Mouse (Mus musculus) stomach, embryonic 16.5 days (tissue): ENCODE data around the gene Espl1. TPM values are rescaled to one million over a fixed set of nuclear protein-coding genes. Genes with fewer than 3 reads are reported as not detected.

Experiments used
- ATAC-seq: fragments of 200-750 bp; cut with Nextera tagmentation; 2 replicates; pipeline ENCODE4 v1.8.0; 2017; ENCODE audit warnings: moderate number of reproducible peaks, moderate TSS enrichment; ENCODE audit not compliant: insufficient read depth, low FRiP score
- H3K27ac ChIP-seq: fragments of 300-500 bp; sonication (generic); 2 replicates; pipeline ENCODE4 v1.5.1; 2014; ENCODE audit warnings: low read length
- H3K27me3 ChIP-seq: fragments of 300-500 bp; sonication (generic); 2 replicates; pipeline ENCODE4 v1.6.1; 2014; ENCODE audit warnings: low read length, control low read depth, mixed read lengths; ENCODE audit not compliant: control insufficient read depth, insufficient read depth
- H3K36me3 ChIP-seq: fragments of 300-500 bp; sonication (generic); 2 replicates; pipeline ENCODE4 v1.6.1; 2014; ENCODE audit warnings: low read length; ENCODE audit not compliant: control insufficient read depth, insufficient read depth
- H3K4me1 ChIP-seq: fragments of 300-500 bp; sonication (generic); 2 replicates; pipeline ENCODE4 v1.6.1; 2014; ENCODE audit warnings: low read length, control low read depth, mixed read lengths; ENCODE audit not compliant: control insufficient read depth, insufficient read depth
- H3K4me2 ChIP-seq: fragments of 300-500 bp; sonication (generic); 2 replicates; pipeline ENCODE4 v1.6.1; 2014; ENCODE audit warnings: low read depth, low read length, mixed read lengths
- H3K4me3 ChIP-seq: fragments of 300-500 bp; sonication (generic); replicated peaks from 2 replicates; pipeline ENCODE4 v1.5.1; 2014; ENCODE audit warnings: mild to moderate bottlenecking, low read length
- H3K9ac ChIP-seq: fragments of 300-500 bp; sonication (generic); 2 replicates; pipeline ENCODE4 v1.6.1; 2014; ENCODE audit warnings: low read length
- H3K9me3 ChIP-seq: fragments of 300-500 bp; sonication (generic); replicated peaks from 2 replicates; pipeline ENCODE4 v1.6.1; 2016; ENCODE audit warnings: low read length, control low read depth; ENCODE audit not compliant: control insufficient read depth
- WGBS: fragments of 180-500 bp; shearing (Covaris S2); extraction: QIAGEN DNeasy Blood & Tissue Kit; methylation state at CpG from one replicate; pipeline ENCODE4 v1.1.7; 2014; 5-methylcytosine and 5-hydroxymethylcytosine counted together
- polyA plus RNA-seq: library from polyadenylated mRNA; unstranded; fragments of >200 nt; fragmentation: Nextera tagmentation; extraction: Ambion mirVana; gene quantifications from 2 replicates; pipeline ENCODE4 v1.2.1, GENCODE M21; 2015

The Espl1 gene
- polyA plus RNA-seq, 1 experiment from 2014 or later = 17.9 TPM

DNA sequence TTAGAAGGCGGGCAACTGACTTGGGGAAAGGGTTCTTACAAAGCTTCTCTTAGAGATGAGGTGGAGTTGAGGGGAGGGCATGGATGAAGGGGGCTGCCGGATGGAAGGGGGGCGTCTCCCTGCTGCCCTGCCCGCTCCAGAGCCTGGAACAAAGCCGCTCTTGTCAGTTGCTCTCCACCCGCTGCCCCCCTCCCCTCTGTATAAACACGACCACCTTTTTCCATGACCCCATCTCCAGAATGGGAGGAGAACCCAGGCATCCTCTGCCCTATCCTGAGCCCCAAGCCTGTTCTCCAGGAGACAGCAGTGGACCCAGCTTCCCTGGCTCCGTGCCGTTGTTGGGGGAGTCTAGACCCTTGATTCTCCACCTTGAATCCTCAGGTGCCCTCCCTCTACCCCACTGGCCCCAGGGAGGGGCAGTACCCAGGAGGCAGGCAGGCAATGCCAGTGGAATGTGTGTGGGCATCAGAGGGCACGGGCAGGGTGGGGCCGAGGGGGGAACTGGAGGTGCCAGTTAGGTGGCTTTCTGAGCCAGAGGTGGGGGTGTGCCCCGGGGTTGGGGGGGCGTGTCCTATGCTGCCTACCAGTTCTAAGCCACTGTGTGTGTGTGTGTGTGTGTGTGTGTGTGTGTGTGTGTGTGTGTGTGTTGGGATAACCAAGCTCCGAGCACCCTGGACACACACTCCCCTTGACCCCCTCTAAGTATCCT is 40.4 kb upstream of the Espl1 start:
- Histone ChIP-seq H3K9me3 (no peaks in the 10 kb centered on the region), H3K9ac (peak overlapping the region; percentile 80), H3K36me3 (no peaks in the 10 kb centered on the region), H3K27ac (peak overlapping the region; percentile 95), H3K4me2 (peak overlapping the region; percentile 81), H3K27me3 (no peaks in the 10 kb centered on the region), H3K4me1 (peaks cover 29% of the 10 kb centered on the region), H3K4me3 (peak overlapping the region; percentile 57)
- WGBS = 36% methylated on average over 14 of the region's 14 CpGs
- ATAC-seq = peak; percentile 25; the same call in 1 of the 2 replicates

DNA sequence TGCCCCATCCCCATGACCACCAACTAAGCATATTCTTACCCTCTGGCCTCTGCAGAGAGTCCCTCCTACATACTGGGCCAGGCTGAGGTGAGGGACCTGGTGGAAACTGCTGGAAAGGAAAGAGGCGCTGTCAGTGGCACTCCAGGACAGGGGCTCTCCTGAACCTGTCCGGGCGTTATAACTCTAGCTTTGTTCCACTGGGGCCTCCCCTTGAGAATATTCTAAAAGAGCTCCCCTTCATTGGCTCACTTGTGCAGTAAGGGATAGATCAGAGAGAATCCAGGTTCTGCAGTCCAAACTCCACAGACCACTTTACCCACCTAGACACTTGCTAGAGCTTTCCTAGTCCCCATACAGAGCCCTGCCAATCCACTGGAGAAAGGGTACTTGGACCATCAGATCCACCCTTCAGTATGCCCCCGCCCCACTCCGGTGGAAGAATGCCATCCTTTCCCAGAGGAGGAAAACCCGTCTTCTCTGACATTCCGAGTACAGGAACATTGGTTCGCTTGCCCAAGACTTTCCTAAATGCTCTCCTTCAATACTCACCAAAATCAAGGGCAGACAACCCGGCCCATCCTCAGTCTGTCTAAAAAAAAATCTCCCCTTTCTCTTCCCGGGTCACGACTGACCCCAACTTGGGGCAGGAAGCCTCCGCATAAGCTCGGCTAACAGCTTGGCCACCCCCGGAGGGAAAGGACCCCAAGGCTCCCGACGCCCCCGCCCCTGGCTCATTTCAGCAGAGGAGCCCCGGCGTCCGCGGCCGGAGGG is 39.5 kb upstream of the Espl1 start:
- 10% methylated on average over 22 of the region's 22 CpGs for WGBS
- Histone ChIP-seq H3K27ac (peak overlapping the region; percentile 95), H3K9me3 (no peaks in the 10 kb centered on the region), H3K27me3 (no peaks in the 10 kb centered on the region), H3K9ac (peak overlapping the region; percentile 80), H3K4me1 (peaks cover 24% of the 10 kb centered on the region), H3K4me2 (peak overlapping the region; percentile 81), H3K36me3 (no peaks in the 10 kb centered on the region), H3K4me3 (peak overlapping the region; percentile 57)
- no peak for ATAC-seq

DNA sequence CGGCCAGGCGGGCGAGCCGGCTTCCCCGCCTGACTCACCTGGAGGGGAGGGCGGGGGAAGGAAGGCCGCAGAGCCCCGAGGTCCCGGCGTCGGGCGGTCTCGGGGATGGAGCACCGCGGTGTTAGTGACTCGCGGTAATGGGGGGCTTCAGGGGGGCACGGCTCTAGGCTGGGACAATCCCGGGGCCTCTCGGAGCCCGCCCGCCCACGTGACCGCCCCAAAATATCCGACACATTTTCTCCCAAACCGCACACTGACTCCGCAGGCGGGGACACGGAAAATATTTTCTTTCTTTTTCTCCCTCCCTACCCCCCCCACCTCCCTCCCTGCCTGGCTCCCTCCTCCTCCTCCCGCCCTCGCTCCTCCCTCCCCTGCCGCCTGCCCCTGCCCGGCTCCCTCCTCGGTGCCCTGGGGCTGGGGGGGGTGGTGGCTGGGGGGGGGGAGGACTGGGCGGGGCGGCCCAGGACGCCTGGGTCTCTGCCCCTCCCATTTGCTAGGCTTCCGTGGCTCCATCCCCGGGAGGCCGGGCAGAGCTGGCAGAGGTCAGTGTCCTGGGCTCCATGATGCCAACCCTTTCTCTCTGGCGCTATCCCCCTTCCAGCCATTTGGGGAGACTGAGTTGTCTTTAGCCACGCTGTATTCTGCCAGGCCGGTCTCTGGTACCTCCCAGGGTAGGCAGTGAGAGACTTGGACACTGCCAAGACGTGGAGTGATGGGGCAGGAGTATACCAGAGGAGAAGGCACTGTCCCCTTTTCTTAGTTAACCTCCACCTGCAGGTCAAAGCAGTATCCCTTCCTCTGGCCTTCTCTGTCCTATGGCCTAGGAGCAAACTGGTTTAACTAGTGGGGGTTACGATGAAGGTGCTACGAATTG is 38.6 kb upstream of the Espl1 start, which contains the start of gene Rarg:
TSS of gene Rarg (minus strand) at position 316 of the 874 bp plus-strand sequence.
- Histone ChIP-seq H3K36me3 (no peaks in the 10 kb centered on the region), H3K27ac (peak within 1 kb of the TSS; percentile 95), H3K9ac (peak within 1 kb of the TSS; percentile 80), H3K4me1 (peaks cover 24% of the 10 kb centered on the region), H3K27me3 (no peaks in the 10 kb centered on the region), H3K4me3 (peak within 1 kb of the TSS; percentile 57), H3K9me3 (no peaks in the 10 kb centered on the region), H3K4me2 (peak within 1 kb of the TSS; percentile 81)
- peak; percentile 76 for ATAC-seq
- 2% methylated on average over 41 of the region's 46 CpGs for WGBS

DNA sequence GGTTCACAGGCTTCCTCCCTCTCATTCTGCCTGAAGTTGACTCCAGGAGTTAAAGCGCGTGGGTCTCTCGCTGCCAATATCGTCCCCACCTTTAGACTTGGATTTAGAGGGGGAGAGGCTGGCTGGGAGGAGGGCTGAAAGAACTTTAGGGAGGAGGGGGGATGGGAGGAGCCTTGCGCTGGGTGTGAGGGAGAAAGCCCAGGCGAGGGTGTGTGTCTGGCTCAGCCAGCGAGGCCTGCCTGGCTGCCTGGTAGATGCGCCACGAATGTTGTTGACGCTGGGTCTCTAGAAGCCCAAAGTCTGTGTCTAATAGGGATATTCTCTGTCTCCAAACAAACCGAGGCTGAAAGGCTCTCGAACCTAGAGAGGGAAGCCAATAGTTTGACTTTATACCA is 38.0 kb upstream of the Espl1 start:
- H3K9me3 ChIP-seq = no peaks in the 10 kb centered on the region
- no peaks in the 10 kb centered on the region for H3K36me3 ChIP-seq
- ATAC-seq = peak; percentile 63
- H3K4me2 ChIP-seq = peak overlapping the region; percentile 81
- H3K9ac ChIP-seq = peak overlapping the region; percentile 80
- no peaks in the 10 kb centered on the region for H3K27me3 ChIP-seq
- peaks cover 24% of the 10 kb centered on the region for H3K4me1 ChIP-seq
- peak overlapping the region; percentile 57 for H3K4me3 ChIP-seq
- WGBS = 13% methylated on average over 12 of the region's 12 CpGs
- peak overlapping the region; percentile 95 for H3K27ac ChIP-seq

DNA sequence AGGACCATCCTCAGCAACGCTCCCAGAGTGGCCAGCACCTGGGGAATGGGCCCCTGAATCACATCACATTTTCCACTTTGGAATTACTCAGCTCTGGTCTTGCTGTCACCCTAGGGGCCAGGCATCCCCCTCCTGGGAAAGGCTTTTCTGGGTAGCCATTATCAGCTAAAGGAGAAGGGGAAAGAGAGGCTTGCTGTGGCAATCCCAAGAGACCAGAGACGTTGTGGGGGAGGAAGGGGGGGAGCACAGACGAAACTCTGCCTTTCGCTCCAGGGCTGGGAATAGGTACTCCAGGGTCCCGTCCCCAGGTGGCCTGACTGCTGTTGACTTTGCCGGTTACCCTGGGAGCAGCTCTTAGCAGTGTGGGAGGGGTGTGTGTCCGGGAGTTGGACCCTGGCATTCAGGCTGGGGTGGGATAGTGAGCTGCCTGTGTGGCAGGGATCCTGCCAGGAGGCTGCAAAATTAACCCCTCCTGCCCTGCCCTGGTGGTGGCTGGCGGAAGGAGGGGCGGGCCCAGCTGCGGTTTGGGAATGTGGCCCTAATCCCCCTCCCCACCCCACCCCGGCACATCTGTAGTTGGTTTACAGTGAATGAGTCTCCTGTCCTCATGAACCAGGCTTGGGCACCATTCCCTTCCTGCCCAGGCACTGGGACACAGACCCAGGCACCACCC is 37.3 kb upstream of the Espl1 start:
- Histone ChIP-seq H3K36me3 (no peaks in the 10 kb centered on the region), H3K4me3 (no peak overlapping the region), H3K4me2 (peak overlapping the region; percentile 81), H3K9ac (peak overlapping the region; percentile 80), H3K27ac (peak overlapping the region; percentile 95), H3K9me3 (no peaks in the 10 kb centered on the region), H3K4me1 (peaks cover 24% of the 10 kb centered on the region), H3K27me3 (no peaks in the 10 kb centered on the region)
- ATAC-seq = no peak
- 24% methylated on average over 11 of the region's 11 CpGs for WGBS

DNA sequence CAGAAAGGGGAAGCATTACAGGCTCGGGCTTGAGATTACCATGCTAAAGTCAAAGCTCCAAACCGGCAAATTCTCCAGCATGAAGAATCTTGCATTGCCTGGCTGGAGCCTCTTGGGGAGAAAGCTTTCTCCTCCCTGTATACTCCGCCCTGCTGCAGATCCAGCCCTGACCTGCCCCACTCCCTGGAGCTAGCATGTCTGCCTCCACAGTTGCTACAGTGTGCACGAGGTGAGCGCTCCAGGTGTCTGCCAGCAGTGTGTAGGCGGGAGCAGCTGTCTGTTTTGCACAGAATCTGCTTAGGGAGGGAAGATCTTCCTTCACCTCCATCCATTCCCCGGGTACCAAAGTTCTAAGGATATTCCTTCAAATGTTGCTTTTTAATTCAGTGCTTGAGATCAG is 33.5 kb upstream of the Espl1 start:
- Histone ChIP-seq H3K27ac (peak overlapping the region; percentile 74), H3K9ac (no peak overlapping the region), H3K4me3 (no peak overlapping the region), H3K4me2 (no peak overlapping the region), H3K27me3 (no peaks in the 10 kb centered on the region), H3K9me3 (no peaks in the 10 kb centered on the region), H3K4me1 (peaks cover 17% of the 10 kb centered on the region), H3K36me3 (no peaks in the 10 kb centered on the region)
- ATAC-seq = peak; percentile 54
- WGBS = 35% methylated on average over 7 of the region's 7 CpGs

DNA sequence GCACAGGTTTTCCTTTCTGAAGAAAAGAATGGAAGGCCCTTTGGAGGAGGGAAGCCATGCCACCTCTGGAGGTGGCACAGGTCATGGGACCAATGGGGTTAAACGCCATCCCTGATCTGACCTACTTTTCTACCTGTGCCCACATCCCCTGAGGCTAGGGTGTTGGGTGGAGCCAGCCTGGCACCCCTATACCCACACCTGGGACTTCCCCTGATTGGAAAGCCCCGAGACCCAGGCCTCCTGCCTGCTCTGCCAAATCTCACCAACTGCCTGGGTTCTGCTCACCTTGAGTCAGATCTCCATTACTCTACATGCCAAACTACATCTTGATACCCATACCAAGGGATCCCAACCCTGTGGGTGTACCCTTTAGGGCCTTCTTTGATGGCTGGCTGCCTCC is 33.0 kb upstream of the Espl1 start:
- peak overlapping the region; percentile 58 for H3K27ac ChIP-seq
- no peak for ATAC-seq
- H3K9ac ChIP-seq = no peak overlapping the region

DNA sequence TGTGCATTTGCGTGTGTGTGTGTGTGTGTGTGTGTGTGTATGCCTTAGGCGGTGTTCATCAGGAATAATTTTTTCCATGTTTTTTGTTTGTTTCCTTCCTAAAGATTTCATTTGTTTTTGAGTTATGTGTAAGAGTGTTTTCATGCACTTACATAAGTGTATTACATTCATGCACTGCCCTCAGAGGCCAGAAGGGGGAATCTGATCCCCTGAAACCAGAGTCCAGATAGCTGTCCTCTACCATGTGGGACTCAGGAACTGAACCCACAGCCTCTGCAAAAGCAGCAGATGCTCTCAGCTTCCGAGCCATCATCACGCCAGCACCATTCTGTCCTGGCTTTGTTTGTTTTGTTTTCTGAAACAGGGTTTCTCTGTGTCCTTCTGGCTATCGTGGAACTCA is 30.5 kb upstream of the Espl1 start:
- Histone ChIP-seq H3K9me3 (no peaks in the 10 kb centered on the region), H3K9ac (no peak overlapping the region), H3K4me3 (no peak overlapping the region), H3K36me3 (no peaks in the 10 kb centered on the region), H3K27ac (no peak overlapping the region), H3K4me1 (peaks cover 7% of the 10 kb centered on the region), H3K4me2 (no peak overlapping the region), H3K27me3 (no peaks in the 10 kb centered on the region)
- WGBS = 86% methylated on average over 5 of the region's 5 CpGs
- no peak for ATAC-seq

More for the DNA sequence above, 33.0 kb upstream of the Espl1 start:
- H3K4me1 ChIP-seq = peaks cover 12% of the 10 kb centered on the region
- WGBS = 76% methylated on average over 2 of the region's 2 CpGs
- H3K9me3 ChIP-seq = no peaks in the 10 kb centered on the region
- H3K4me2 ChIP-seq = no peak overlapping the region
- no peaks in the 10 kb centered on the region for H3K27me3 ChIP-seq
- H3K4me3 ChIP-seq = no peak overlapping the region
- no peaks in the 10 kb centered on the region for H3K36me3 ChIP-seq
